Comparison of ENCODE assay signal across 16 mouse cellular contexts in genomic region chr19:55620411-55621008, GRCm38 (mm10).
A peak's percentile ranks its signal among the peaks of the same experiment; 100 is the strongest.
DNase-seq lines count a peak whose midpoint lies in the region; ATAC-seq and TF ChIP-seq lines count a peak whose summit lies in the region.
"Had no signal": no experiment of that assay in that cellular context is flagged by ENCODE, and none has a peak within 500 bp of the region (broad histone marks: within the 10 kb centered on the region; RNA-seq: fewer than 3 reads in every experiment).

No protein-coding gene starts in this region.

- no peak overlapping the region for H3K9ac ChIP-seq in intestine, embryonic 15.5 days
- H3K9ac ChIP-seq in intestine, postnatal 0 days (ENCODE audit: low read depth, low read length) = no peak overlapping the region
- no peak overlapping the region for H3K9ac ChIP-seq in stomach, postnatal 0 days (ENCODE audit: low read length)
- H3K9ac ChIP-seq: liver, embryonic 13.5 days; neural tube, embryonic 12.5 days had no signal

- 22% methylated on average over 14 of the region's 14 CpGs for WGBS in intestine, embryonic 15.5 days
- WGBS in intestine, postnatal 0 days = 42% methylated on average over 14 of the region's 14 CpGs
- WGBS in stomach, postnatal 0 days = 19% methylated on average over 14 of the region's 14 CpGs

- no peak for TF ChIP-seq POLR2A in testis, adult 2 months (IDR thresholded peaks at IDR 0.05; ENCODE audit: control insufficient read depth, low read depth, low read length)

- no peak for TF ChIP-seq CTCF in intestine, postnatal 0 days (IDR thresholded peaks at IDR 0.05; ENCODE audit: low read depth)
- no peak for TF ChIP-seq CTCF in testis, adult 2 months (IDR thresholded peaks at IDR 0.05; ENCODE audit: control insufficient read depth, insufficient read depth, insufficient replicate concordance, low read depth, low read length)
- TF ChIP-seq CTCF in stomach, postnatal 0 days (IDR thresholded peaks at IDR 0.05; ENCODE audit: low read depth) = no peak

- ATAC-seq in intestine, embryonic 15.5 days = peak; percentile 27; the same call in 1 of the 2 replicates
- no peak for ATAC-seq in intestine, postnatal 0 days
- ATAC-seq in stomach, postnatal 0 days (ENCODE audit: low FRiP score, low TSS enrichment) = 0 out of 2 replicates have a peak, but pooled peaks have one; percentile 27
- ATAC-seq: midbrain, embryonic 16.5 days had no signal

- H3K4me1 ChIP-seq in intestine, embryonic 15.5 days (replicated peaks) = peaks cover 14% of the 10 kb centered on the region
- H3K4me1 ChIP-seq in intestine, postnatal 0 days (replicated peaks; ENCODE audit: control insufficient read depth, insufficient read depth, low read length) = no peaks in the 10 kb centered on the region
- no peaks in the 10 kb centered on the region; the same call in 1 of the 2 replicates for H3K4me1 ChIP-seq in testis, adult 2 months (ENCODE audit: control insufficient read depth, insufficient read depth, low read length)
- H3K4me1 ChIP-seq in stomach, postnatal 0 days (replicated peaks; ENCODE audit: control insufficient read depth, insufficient read depth) = no peaks in the 10 kb centered on the region; the same call in 1 of the 2 replicates
- H3K4me1 ChIP-seq: liver, embryonic 13.5 days had no signal

- DNase-seq in testis, postnatal 14 days (ENCODE audit: low spot score) = no peak
- DNase-seq in kidney, adult 9 months = peak; percentile 77
- no peak for DNase-seq in stomach, postnatal 0 days (ENCODE audit: low spot score)
- no peak for DNase-seq in spleen, postnatal 10 days (ENCODE audit: low spot score in 2 of 2)
- no peak for DNase-seq in spleen, postnatal 36 days (ENCODE audit: low spot score in 2 of 2)
- DNase-seq: adrenal gland, postnatal 25 days; heart, adult 18-20 months; liver, embryonic 13.5 days; retina, postnatal 1 day; thymus, adult 2 months had no signal

- no peak overlapping the region for H3K27ac ChIP-seq in intestine, embryonic 15.5 days
- no peak overlapping the region for H3K27ac ChIP-seq in intestine, postnatal 0 days (ENCODE audit: low read depth, low read length)
- H3K27ac ChIP-seq in testis, adult 2 months (ENCODE audit: control insufficient read depth, insufficient read depth, low read depth, low read length) = peak overlapping the region; percentile 21; the same call in 1 of the 2 replicates
- no peak overlapping the region for H3K27ac ChIP-seq in stomach, postnatal 0 days (replicated peaks)
- H3K27ac ChIP-seq: liver, embryonic 13.5 days; macrophage; neural tube, embryonic 12.5 days had no signal

- H3K4me3 ChIP-seq in intestine, embryonic 15.5 days (replicated peaks) = no peak overlapping the region
- no peak overlapping the region for H3K4me3 ChIP-seq in intestine, postnatal 0 days (ENCODE audit: low read depth, low read length)
- no peak overlapping the region for H3K4me3 ChIP-seq in testis, adult 2 months (ENCODE audit: control insufficient read depth, low read depth, low read length)
- no peak overlapping the region for H3K4me3 ChIP-seq in stomach, postnatal 0 days (ENCODE audit: low read depth, low read length)
- H3K4me3 ChIP-seq: liver, embryonic 13.5 days; neural tube, embryonic 12.5 days had no signal

- H3K27me3 ChIP-seq in intestine, embryonic 15.5 days (replicated peaks) = no peaks in the 10 kb centered on the region
- no peaks in the 10 kb centered on the region for H3K27me3 ChIP-seq in intestine, postnatal 0 days (replicated peaks; ENCODE audit: control insufficient read depth, insufficient read depth, low read length)
- no peaks in the 10 kb centered on the region for H3K27me3 ChIP-seq in testis, adult 2 months (ENCODE audit: control insufficient read depth, insufficient read depth, low read length)
- no peaks in the 10 kb centered on the region for H3K27me3 ChIP-seq in stomach, postnatal 0 days (ENCODE audit: control insufficient read depth, insufficient read depth, low read length)
- H3K27me3 ChIP-seq: liver, embryonic 13.5 days had no signal

- H3K4me2 ChIP-seq in intestine, embryonic 15.5 days (replicated peaks) = no peak overlapping the region
- H3K4me2 ChIP-seq in intestine, postnatal 0 days (replicated peaks; ENCODE audit: low read depth) = no peak overlapping the region
- H3K4me2 ChIP-seq in stomach, postnatal 0 days (replicated peaks; ENCODE audit: low read depth) = no peak overlapping the region
- H3K4me2 ChIP-seq: liver, embryonic 13.5 days; neural tube, embryonic 12.5 days had no signal

- no peak for TF ChIP-seq EP300 in stomach, postnatal 0 days (optimal IDR thresholded peaks at IDR 0.05)

- no peaks in the 10 kb centered on the region for H3K9me3 ChIP-seq in intestine, embryonic 15.5 days
- H3K9me3 ChIP-seq in intestine, postnatal 0 days (ENCODE audit: control insufficient read depth) = no peaks in the 10 kb centered on the region
- no peaks in the 10 kb centered on the region for H3K9me3 ChIP-seq in stomach, postnatal 0 days (ENCODE audit: control insufficient read depth, low read length)
- H3K9me3 ChIP-seq: liver, embryonic 13.5 days; neural tube, embryonic 12.5 days had no signal

- no peaks in the 10 kb centered on the region for H3K36me3 ChIP-seq in intestine, embryonic 15.5 days
- H3K36me3 ChIP-seq in intestine, postnatal 0 days (ENCODE audit: control insufficient read depth, insufficient read depth) = no peaks in the 10 kb centered on the region; the same call in 1 of the 2 replicates
- no peaks in the 10 kb centered on the region for H3K36me3 ChIP-seq in testis, adult 2 months (ENCODE audit: control insufficient read depth, insufficient read depth, low read length)
- H3K36me3 ChIP-seq in stomach, postnatal 0 days (ENCODE audit: control insufficient read depth, insufficient read depth, low read length) = no peaks in the 10 kb centered on the region
- H3K36me3 ChIP-seq: liver, embryonic 13.5 days; neural tube, embryonic 12.5 days had no signal
